Mouse (Mus musculus) layer of hippocampus, adult 9-10 months (tissue): ENCODE data around the gene Cep170.
"Not testable (repeated sequence)": the region's sequence is repeated elsewhere in the genome, so short reads cannot be mapped to it uniquely, and the experiment has no call there.

Source experiments
- DNase-seq: peaks from one replicate; pipeline ENCODE4 v3.0.0; 2022; ENCODE audit warnings: low spot score

Cep170 gene

GRCm38 (mm10) chr1:176814036-176814420 is at the start of gene Cep170:
Cep170 (minus strand) TSS chr1:176814067.
- peak; percentile 92 for DNase-seq

- peak; percentile 82 for DNase-seq
These were observed 48.2 kb upstream of the Cep170 start for GRCm38 (mm10) chr1:176861981-176862644.

- no peak for DNase-seq
These were observed 39.1 kb upstream of the Cep170 start for GRCm38 (mm10) chr1:176852813-176853590.

GRCm38 (mm10) chr1:176851401-176851800 is 37.5 kb upstream of the Cep170 start:
- DNase-seq = no peak

- no peak for DNase-seq
These were observed 35.5 kb upstream of the Cep170 start for GRCm38 (mm10) chr1:176849377-176849776.

- DNase-seq = no peak
These were observed 34.9 kb upstream of the Cep170 start for GRCm38 (mm10) chr1:176848613-176849290.

GRCm38 (mm10) chr1:176847118-176847859 is 33.4 kb upstream of the Cep170 start:
- no peak for DNase-seq

- DNase-seq = no peak
These were observed 31.5 kb upstream of the Cep170 start for GRCm38 (mm10) chr1:176845082-176845977.

GRCm38 (mm10) chr1:176836562-176836961 is 22.7 kb upstream of the Cep170 start:
- not testable (repeated sequence) for DNase-seq

GRCm38 (mm10) chr1:176835501-176836294 is 21.8 kb upstream of the Cep170 start:
- DNase-seq = no peak

- DNase-seq = no peak
These were observed 21.0 kb upstream of the Cep170 start for GRCm38 (mm10) chr1:176834880-176835279.

GRCm38 (mm10) chr1:176833948-176834347 is 20.1 kb upstream of the Cep170 start:
- no peak for DNase-seq

- DNase-seq = no peak
These were observed 19.4 kb upstream of the Cep170 start for GRCm38 (mm10) chr1:176833257-176833656.

GRCm38 (mm10) chr1:176832607-176833006 is 18.7 kb upstream of the Cep170 start:
- DNase-seq = no peak

- DNase-seq = no peak
These were observed 18.2 kb upstream of the Cep170 start for GRCm38 (mm10) chr1:176832071-176832470.

- no peak for DNase-seq
These were observed 14.8 kb upstream of the Cep170 start for GRCm38 (mm10) chr1:176828666-176829065.

- no peak for DNase-seq
These were observed 14.1 kb upstream of the Cep170 start for GRCm38 (mm10) chr1:176827945-176828485.

- no peak for DNase-seq
These were observed 13.5 kb upstream of the Cep170 start for GRCm38 (mm10) chr1:176827365-176827764.

GRCm38 (mm10) chr1:176826931-176827330 is 13.1 kb upstream of the Cep170 start:
- DNase-seq = no peak

- DNase-seq = no peak
These were observed 12.3 kb upstream of the Cep170 start for GRCm38 (mm10) chr1:176826186-176826585.
